Comparison of ENCODE assay signal across 8 mouse cellular contexts in genomic region chr8:121669208-121669607, GRCm38 (mm10). TPM values are rescaled to one million over a fixed set of nuclear protein-coding genes. Genes with fewer than 3 reads are reported as not detected.
DNase-seq lines count a peak whose midpoint lies in the region; ATAC-seq and TF ChIP-seq lines count a peak whose summit lies in the region.

No protein-coding gene starts in this region.

- no peaks in the 10 kb centered on the region for H3K79me2 ChIP-seq in C2C12 (ENCODE audit: control insufficient read depth, insufficient read depth)

- peak overlapping the region; percentile 32 for H3K4me2 ChIP-seq in forebrain, embryonic 14.5 days (ENCODE audit: low read length)
- no peak overlapping the region for H3K4me2 ChIP-seq in limb, embryonic 11.5 days (ENCODE audit: low read depth, severe bottlenecking)

- H3K79me3 ChIP-seq in C2C12 (ENCODE audit: low read depth): no peaks in the 10 kb centered on the region

- ATAC-seq in forebrain, embryonic 14.5 days: peak; percentile 15; the same call in 1 of the 2 replicates
- peak; percentile 32; the same call in 1 of the 2 replicates for ATAC-seq in limb, embryonic 11.5 days (ENCODE audit: insufficient number of reproducible peaks, low FRiP score, low TSS enrichment, low read depth)

- H3K27ac ChIP-seq in forebrain, embryonic 14.5 days (ENCODE audit: low read depth, low read length): peak overlapping the region; percentile 80
- no peak overlapping the region; the same call in none of the 2 replicates for H3K27ac ChIP-seq in limb, embryonic 11.5 days (replicated peaks; ENCODE audit: low read depth, low read length)

- H3K9me3 ChIP-seq in forebrain, embryonic 14.5 days (replicated peaks; ENCODE audit: control insufficient read depth, low read length): no peaks in the 10 kb centered on the region
- H3K9me3 ChIP-seq in limb, embryonic 11.5 days (ENCODE audit: control insufficient read depth, low read length): no peaks in the 10 kb centered on the region

- peak overlapping the region; percentile 51 for H3K9ac ChIP-seq in forebrain, embryonic 14.5 days (ENCODE audit: low read length)
- peak overlapping the region; percentile 30; the same call in 1 of the 2 replicates for H3K9ac ChIP-seq in limb, embryonic 11.5 days (ENCODE audit: low read length)

- no peak for TF ChIP-seq CTCF in C2C12 (IDR thresholded peaks at IDR 0.05; ENCODE audit: control insufficient read depth, insufficient read depth, insufficient read length)

- DNase-seq in adrenal gland, adult 2 months: peak; percentile 54
- no peak for DNase-seq in adrenal gland, postnatal 10 days
- DNase-seq in forebrain, embryonic 14.5 days (ENCODE audit: low spot score): peak; percentile 31
- peak; percentile 52 for DNase-seq in limb, embryonic 11.5 days (ENCODE audit: low spot score)
- no peak for DNase-seq in gastrocnemius, adult 8-10 months (ENCODE audit: low spot score in 2 of 2)
- DNase-seq in left cerebral cortex, adult 18-20 months (ENCODE audit: low spot score in 2 of 2): no peak
- no peak for DNase-seq in urinary bladder, postnatal 14 days (ENCODE audit: low spot score)

- H3K27me3 ChIP-seq in C2C12 (ENCODE audit: control insufficient read depth, insufficient read depth, insufficient read length): no peaks in the 10 kb centered on the region
- no peaks in the 10 kb centered on the region for H3K27me3 ChIP-seq in forebrain, embryonic 14.5 days (replicated peaks; ENCODE audit: control insufficient read depth, insufficient read depth, low read length)
- no peaks in the 10 kb centered on the region for H3K27me3 ChIP-seq in limb, embryonic 11.5 days (ENCODE audit: control insufficient read depth, insufficient read depth, low read length)

- 18% methylated on average over 8 of the region's 8 CpGs for WGBS in forebrain, embryonic 14.5 days
- WGBS in limb, embryonic 11.5 days: 12% methylated on average over 8 of the region's 8 CpGs

- peak overlapping the region; percentile 28 for H3K4me3 ChIP-seq in C2C12 (ENCODE audit: insufficient read depth, poor library complexity, severe bottlenecking)
- no peak overlapping the region for H3K4me3 ChIP-seq in forebrain, embryonic 14.5 days (ENCODE audit: low read depth, low read length)
- H3K4me3 ChIP-seq in limb, embryonic 11.5 days (ENCODE audit: low read depth, low read length): no peak overlapping the region

- peak overlapping the region; percentile 58 for H3ac ChIP-seq in C2C12 (ENCODE audit: control insufficient read depth, insufficient read length, low read depth)

- 0 out of 2 replicates have a peak, but pooled peaks cover 6% of the 10 kb centered on the region for H3K4me1 ChIP-seq in forebrain, embryonic 14.5 days (ENCODE audit: control insufficient read depth, insufficient read depth, low read length)
- H3K4me1 ChIP-seq in limb, embryonic 11.5 days (ENCODE audit: control insufficient read depth, insufficient read depth, low read length): peaks cover 11% of the 10 kb centered on the region

- H3K36me3 ChIP-seq in C2C12 (ENCODE audit: control insufficient read depth, insufficient read depth): no peaks in the 10 kb centered on the region
- H3K36me3 ChIP-seq in forebrain, embryonic 14.5 days (ENCODE audit: control insufficient read depth, insufficient read depth, low read length): no peaks in the 10 kb centered on the region
- H3K36me3 ChIP-seq in limb, embryonic 11.5 days (ENCODE audit: control insufficient read depth, insufficient read depth, low read length): no peaks in the 10 kb centered on the region

TF ChIP-seq in C2C12, 6 proteins besides CTCF, POLR2A, EP300 and RAD21:
- TF ChIP-seq MYOG (IDR thresholded peaks at IDR 0.05; ENCODE audit: control insufficient read depth, extremely low read depth, insufficient read length): no peak
- TF ChIP-seq MAX (IDR thresholded peaks at IDR 0.05): peak; percentile 12

RNA-seq across cellular contexts. Expression of gene Zcchc14, which starts 16.5 kb away (rescaled TPM):
- 10 to 100 TPM; 32.9 to 44.8 TPM for total RNA-seq in adrenal gland, adult 2 months (2021)
- polyA plus RNA-seq in adrenal gland, adult 2 months (2012; rRNA removed): 41.2 and 44.0 TPM in 2 replicates
- total RNA-seq in adrenal gland, postnatal 10 days (2021): 10 to 100 TPM; 38.0 to 47.6 TPM
- 18.2 TPM for polyA plus RNA-seq in C2C12 (2012; fragmentation: generic; extraction: Trizol)
- polyA plus RNA-seq in forebrain, embryonic 14.5 days (2014; fragmentation: Nextera tagmentation; extraction: Ambion mirVana): 40.9 and 44.9 TPM in 2 replicates
- polyA plus RNA-seq in limb, embryonic 11.5 days (2014; fragmentation: Nextera tagmentation; extraction: Ambion mirVana): 19.0 and 20.5 TPM in 2 replicates
- total RNA-seq in gastrocnemius, adult 8-10 months (2022): 10 to 100 TPM; 14.2 to 19.2 (median 15.7) TPM
- 10 to 100 TPM; 63.2 to 68.7 TPM for total RNA-seq in left cerebral cortex, adult 18-20 months (2021)

Comparison
In these comparisons a context has a peak if more than half of its experiments do, and no peak if none do; other contexts are left out.
1. DNase-seq: peak in adrenal gland, adult 2 months (single experiment), forebrain, embryonic 14.5 days (single experiment) and limb, embryonic 11.5 days (single experiment); none in adrenal gland, postnatal 10 days (single experiment), gastrocnemius, adult 8-10 months (0 of 2), left cerebral cortex, adult 18-20 months (0 of 2) and urinary bladder, postnatal 14 days (single experiment).